Mouse (Mus musculus) ZHBTc4 (cell line): ENCODE results near the gene Blnk.
A peak's percentile ranks its signal among the peaks of the same experiment; 100 is the strongest.

Source experiments
- DNase-seq: peaks from one replicate; pipeline ENCODE4 v3.0.0-alpha.2; 2011; ENCODE audit warnings: low read depth, low spot score

Blnk gene

DNA sequence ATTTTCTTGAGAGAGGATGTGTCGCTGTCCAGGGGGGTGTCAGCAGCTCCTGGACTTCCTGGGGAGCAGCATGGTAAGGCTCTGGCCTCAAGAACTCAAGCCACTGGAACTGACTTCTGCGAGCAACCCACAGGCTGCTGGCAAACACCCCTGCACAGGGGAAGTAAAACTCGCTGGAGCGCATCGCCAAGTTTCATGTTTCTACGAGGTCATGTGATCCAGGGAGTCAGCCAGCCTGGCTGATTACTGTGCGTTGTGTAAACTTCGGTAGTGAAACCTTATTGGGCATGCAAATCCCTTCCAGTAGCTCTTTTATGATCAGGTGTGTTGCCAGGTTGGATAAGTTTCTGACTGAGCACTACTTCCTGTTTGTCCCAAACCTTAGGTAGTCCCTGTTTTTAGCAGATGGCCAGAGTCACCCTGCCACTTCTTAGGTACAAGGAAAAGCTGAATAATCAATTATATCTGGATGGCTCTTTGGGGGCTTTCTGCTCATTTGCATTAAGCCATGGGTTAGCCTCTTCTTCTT, at the start of gene Blnk:
TSS of gene Blnk (minus strand) at position 479 of the 529 bp plus-strand sequence.
- no peak for DNase-seq

DNA sequence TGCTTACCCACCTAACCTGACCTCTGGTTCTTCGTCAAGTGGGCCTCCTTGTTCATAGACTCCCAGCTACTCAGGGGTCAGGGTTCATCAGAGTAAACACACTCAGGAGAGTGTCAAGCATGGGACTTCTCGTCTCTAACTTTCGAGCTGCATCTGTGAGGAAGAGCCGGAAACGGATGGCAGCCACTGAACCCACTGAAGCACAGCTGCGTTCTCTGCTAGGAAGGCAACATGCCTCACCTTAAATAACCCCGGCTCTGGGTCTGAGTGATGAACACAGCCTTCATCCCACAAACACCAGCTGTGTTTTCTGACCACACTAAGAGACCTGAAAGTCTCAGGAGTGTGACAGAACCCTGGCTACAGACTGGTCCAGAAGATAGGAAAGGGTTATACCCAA, 44.8 kb upstream of the Blnk start:
- no peak for DNase-seq

DNA sequence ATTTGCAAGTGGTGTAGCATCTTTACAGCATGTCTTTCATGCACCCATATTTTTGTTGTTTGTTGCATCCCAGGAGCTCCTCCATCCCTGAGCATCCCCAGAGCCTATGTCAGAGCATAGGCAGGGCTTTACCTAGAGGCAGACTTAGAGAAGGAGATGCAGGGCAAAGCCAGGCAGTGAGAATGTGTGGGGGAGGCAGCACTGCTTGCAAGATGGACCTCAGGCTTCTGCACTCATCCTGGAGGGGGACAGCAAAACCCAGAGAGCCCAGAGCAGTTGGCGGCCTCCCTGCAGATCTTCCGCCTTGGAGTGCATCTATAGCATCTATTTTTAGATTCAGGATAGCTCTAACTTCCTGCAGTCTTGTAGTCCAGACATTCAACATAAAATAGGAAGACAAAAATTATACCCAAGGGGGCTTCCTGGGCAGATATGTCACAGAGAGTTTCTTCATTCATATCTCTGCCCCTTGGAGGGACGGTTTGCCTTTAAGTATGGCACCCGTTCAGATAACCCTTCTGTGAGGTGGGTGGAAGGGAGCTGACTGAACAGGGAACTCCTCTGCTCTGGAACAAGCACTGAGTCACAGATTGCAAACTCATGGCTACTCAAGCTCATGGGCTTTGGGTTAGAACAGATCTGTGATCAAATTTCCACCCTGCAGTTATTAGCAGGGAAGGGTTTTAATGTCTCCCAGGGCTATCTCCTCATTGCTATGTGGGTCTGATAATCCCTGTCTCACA, 41.6 kb upstream of the Blnk start:
- no peak for DNase-seq

DNA sequence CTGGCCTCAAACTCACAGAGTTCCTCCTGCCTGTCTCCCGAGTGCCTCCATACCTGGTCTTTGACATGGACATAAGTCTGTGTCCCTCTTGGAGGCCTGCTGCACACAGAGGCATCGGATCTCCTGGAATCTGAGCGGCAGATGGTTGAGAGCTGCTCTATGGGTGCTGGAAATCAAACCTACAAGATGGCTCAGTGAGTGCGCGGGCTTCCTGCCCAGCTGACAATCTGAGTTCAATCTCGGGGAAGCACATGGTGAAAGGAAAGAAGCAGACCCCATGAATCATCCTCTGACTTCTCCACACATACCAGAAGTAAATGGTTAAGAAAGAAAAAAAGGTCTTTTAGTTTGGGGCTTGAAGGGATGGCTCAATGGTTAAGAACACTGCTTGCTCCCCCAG, 37.5 kb upstream of the Blnk start:
- DNase-seq = no peak

DNA sequence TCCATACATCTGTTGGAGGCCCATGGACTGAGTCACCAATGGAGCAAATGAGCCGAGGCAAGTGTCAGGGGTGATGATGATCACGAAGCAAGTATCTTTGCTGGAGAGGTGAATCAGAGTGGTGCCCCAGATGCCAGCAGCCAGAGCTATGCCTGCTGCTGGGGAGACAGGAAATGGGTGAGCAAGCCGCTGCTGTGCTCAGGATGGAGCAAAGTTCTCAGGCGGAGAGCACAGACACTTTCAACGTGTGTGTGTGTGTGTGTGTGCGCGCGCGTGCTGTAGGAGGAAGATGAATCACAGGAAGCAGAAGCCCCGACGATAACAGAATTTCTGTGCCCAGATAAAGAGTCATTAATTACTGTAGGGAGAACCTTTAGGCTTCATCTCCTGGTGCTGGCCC, 36.7 kb upstream of the Blnk start:
- DNase-seq = no peak

DNA sequence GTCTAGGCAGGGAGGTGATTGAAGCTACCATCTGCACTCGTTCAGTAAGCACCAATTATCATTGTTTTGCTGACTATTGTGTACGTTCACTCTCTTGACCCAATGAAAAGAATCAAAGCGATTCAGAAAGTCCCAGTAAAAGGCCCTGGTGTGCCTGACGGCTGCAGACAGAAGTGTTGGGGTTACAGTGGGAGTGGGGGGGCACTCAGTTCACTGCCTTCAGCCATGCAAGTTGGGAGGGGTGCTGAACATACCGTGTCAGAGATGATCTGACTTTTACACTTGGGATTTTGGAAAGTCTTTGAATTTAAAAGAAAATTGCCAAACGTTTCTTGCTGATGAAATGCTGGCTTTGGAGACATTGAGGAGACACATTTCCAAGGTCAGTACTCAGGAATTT, 35.8 kb upstream of the Blnk start:
- DNase-seq = no peak

DNA sequence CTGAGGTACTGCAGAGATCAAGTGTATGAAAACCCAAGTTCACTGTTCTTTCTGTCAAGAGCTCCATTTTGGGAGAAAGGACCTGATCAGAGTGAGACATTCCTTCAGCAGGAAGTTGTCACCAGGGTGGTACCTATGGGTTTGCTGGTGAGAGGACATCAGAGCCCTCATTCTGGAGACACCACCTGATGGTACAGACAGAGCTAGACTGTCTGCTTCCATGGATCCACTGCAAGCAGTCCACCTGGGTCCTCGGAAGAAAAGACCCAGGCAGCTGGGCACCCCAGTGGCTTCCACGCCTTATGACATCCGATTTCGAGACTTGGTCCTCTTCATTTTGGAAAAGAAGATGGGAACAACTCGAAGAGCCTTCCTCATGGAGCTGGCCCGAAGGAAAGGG, 34.9 kb upstream of the Blnk start, which contains the start of gene Dntt:
TSS of gene Dntt (plus strand) at position 57 of the 400 bp plus-strand sequence.
- DNase-seq = no peak

DNA sequence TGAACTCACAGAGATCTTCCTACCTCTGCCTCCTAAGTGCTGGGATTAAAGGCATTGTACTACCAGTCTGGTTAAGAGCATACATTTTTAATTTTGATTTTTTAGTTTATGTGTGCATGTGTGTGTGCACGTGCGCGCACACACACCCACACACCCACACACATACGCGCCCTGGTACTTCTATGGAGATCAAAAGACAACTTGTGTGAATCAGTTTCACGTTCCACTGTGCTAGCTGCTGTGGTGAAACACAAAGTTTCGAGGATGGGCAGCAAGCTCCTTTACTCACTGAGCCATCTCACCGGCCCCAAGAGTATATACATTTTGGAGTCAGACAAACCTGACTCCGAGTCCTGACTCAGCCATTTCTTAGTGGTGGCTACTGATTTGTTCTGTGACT, 33.3 kb upstream of the Blnk start:
- no peak for DNase-seq

DNA sequence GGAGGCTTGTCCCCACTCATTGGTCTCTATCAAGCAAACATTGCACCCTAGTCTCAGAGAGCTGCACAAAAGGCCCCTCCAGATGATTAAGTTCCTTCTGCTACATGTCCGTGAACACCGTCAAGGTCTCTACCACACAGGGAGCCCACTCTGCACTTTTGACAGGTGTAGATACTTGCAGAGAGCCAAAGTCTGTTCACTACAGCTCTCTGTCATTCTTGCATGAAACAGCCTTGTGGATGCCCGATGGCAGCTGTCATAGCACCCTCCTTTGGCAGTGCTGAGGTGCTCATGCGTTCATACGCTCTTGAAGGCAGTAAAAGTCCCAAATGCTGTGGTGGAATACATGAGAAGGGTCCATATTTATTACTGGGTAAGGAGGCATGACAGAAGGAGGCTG, 32.7 kb upstream of the Blnk start:
- DNase-seq = no peak

DNA sequence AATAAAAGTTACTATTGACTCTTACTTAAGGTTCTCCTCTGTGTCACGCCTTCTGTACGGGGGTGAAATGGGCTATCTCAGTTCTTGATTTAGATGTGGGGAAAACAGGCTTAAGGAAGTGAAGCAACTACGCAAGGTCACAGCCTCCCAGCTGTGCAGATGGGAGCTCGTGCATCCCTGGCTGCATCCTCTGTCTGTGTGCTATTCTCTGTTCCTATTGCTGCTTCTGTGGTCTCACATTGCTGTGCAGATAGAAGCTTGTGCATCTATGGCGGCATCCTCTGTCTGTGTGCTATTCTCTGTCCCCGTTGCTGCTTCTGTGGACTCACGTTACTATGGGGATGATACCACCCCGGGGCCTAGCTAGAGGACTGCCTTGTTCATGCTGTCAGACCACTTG, 32.2 kb upstream of the Blnk start:
- DNase-seq = no peak

DNA sequence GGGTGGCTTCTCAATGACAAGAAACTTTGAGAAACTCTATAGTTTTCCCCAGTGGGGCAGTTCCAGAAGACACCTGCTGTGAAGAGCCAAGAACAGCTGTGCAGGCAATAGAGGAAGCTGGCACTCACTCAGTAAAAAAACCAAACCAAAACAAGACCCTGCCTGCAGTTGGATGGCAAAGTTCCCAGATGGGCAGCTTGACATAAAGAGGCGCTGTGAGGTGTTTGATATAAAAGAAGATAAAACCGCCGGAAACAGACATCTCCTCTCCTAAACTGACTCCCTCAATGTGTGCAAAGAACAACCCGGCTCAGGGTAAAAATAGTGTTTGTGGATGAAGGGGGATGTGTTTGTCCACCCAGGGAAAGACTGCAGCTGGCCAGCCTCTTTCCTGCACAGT, 27.9 kb upstream of the Blnk start:
- DNase-seq = no peak

DNA sequence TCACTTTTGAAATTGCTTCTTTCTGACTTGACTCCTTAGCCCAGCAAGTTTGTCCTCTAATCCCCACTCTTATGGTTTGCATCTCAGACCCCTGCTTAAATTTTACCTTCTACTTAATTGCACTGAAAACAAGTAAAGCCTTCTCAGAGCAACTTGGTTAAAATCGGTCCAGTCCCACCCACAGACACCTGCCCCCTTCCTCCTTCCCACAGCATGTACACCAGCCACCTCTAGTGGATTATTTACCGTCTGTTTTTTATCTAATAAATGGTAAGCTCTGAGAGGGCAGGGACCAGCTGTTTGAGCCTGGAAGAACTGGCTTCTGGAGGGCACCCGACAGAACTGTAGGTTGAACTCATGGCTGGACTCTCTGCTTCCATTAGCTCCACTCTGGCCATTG, 26.2 kb upstream of the Blnk start:
- no peak for DNase-seq

DNA sequence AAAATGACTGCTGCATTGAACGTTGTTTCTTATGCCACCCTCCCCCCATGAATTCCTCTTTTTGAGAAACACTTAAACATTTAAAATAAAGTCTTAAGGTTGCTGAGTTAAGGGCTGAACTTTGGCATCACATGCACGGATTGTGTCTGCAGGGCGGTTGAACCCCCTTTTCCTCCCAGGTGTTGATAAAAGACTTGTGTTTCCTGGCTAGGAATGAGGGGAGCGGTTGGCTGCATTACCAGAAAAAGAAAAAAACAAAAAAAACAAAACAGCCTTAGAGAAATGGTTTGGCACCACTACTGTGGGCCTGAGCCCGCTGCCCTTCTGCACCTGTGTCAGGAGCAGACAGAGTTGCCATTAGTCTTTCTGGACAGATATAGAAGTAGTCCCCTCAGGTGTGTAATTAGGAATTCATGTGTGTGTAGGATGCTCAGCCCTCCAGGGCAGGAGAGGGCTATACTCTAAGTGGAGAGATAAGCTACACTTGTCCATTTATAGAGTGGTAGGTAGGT, 24.9 kb upstream of the Blnk start:
- DNase-seq = no peak

DNA sequence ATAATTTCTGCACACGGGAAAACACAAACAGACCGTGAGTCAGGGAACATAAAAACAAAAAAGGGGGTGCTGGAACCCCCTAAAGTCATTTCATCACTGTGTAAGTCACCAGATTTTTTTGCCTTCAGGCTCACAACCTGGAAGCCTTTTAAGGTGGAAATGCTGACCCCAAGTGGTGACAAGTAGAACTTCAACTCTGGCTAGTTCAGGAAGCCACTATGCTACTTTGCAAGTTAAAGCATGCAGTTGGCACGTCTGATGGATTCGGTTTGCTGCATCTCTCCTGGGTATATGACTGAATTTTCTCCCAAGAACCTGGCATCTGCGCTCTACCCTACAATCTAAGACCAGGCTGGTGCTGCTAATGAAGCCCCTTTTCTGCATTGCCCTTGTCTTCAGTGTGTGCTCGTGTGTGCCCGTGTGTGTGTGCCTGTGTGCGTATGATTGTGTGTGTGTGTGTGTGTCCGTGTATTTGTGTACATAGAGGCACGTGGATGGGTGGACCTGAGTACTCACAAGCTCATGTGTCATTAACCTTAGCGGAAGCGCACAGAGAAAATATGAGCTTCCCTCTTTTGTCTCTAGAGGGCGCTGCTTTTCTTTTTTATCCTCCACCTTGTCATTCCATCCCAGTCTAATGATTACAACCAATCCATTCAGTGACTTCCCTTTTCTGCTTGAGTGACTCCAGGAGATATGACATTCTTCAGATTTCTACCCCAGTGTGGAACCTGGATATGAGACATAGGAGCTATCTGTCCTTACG, 21.8 kb upstream of the Blnk start:
- peak; percentile 74 for DNase-seq

DNA sequence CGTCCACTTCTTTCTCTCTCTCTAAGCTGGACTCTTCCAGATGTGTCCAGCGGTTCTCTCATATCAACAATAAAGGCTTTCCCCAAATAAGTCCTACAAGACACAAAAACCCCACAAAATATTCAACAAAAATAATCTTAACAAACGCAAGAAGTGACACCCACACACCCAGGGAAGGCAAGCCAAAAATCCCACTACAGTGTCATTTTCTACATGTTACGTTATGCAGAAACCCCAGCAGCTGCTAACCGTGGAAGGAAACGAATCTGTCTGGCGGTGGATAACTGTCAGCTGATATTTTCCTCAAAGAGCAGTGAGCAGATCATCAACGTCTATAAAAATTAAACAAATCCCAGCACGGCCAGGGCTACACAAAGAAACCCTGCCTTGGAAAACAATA, 19.7 kb upstream of the Blnk start:
- DNase-seq = no peak

DNA sequence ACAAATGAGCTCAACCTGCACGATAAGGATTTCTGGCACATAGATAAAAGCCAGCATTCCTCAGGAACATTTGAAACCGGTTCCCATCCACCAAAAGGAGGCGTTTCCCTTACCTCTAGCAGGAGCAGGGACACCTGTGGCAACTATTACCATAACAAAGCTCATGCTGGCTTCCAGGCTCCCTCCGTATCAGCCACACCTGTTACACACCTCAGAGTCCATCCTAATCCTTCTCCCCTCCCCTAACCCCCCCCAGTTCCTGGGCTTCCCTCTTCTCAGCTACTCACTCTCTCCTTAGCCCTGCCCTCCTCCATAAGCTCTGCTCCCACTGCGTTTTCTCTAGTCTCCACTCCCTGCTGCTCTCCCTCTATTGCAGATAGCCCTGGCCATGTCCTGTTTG, 19.3 kb upstream of the Blnk start:
- DNase-seq = peak; percentile 68

DNA sequence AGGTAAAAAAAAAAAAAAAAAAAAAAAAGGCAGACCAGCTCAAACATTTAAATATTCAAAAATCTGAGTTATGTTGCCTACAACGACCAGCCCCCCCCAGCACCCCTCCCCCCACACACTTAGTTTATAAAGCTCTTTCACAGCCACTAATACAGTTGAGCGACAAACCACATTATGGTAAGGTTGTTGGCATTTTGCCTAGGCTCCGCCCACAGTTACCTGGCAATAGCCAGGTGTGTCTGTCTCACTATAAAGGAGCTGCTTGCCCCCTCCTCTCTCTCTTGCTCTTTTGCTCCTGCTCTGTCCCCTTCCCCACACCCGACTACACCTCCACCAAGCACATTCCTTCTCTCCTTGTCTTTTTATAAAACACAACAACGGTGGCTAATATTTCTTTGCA, 17.3 kb upstream of the Blnk start:
- no peak for DNase-seq

DNA sequence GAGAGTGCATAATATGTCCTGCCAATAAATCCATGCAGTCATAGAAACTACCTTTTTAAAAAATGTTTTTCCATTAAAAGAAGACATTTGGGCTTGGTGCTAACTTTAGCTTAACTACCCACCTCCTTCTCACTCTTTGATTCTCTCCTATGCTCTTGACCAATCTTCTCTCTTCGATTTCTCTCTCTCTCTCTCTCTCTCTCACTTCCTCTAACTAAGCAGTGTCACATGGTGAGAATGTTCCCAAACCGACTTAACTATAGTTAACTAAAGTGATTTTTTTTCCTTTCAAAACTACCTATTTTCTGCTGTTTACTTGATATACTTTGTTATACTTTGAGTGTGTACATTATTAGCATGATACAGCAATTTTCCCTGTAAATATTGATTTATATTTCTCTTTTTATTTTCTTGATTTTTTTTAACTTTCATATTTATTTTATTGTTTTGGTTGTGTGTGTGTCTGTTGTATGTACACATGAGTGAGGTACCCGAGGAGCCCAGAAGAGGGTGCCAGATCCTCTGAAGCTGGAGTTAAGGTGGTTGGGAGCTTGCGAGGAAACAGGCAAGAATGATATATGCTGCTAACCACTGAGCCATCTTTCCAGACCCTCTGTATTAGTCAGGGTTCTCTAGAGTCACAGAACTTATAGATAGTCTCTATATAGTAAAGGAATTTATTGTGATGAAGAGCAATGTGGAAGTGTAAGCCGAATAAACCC, 14.5 kb upstream of the Blnk start:
- no peak for DNase-seq

DNA sequence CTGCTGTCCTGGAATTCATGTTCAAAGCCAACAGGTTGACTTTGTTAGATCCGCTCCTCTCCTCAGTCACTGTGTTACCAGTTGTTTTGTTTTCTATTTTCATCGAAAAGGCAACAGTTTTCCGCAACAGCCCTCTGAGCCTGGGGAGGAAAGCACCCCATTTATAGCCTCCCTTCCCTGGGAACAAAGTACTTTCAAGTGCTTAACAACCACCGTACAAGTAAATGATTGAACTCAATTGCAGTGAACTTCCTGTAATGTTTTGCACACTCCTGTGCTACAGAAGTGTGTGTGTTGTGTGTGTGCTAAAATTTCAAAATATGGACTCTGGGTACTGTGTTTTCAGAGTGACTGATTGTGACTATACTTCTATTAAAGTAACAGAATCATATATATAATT, 13.4 kb upstream of the Blnk start:
- no peak for DNase-seq

DNA sequence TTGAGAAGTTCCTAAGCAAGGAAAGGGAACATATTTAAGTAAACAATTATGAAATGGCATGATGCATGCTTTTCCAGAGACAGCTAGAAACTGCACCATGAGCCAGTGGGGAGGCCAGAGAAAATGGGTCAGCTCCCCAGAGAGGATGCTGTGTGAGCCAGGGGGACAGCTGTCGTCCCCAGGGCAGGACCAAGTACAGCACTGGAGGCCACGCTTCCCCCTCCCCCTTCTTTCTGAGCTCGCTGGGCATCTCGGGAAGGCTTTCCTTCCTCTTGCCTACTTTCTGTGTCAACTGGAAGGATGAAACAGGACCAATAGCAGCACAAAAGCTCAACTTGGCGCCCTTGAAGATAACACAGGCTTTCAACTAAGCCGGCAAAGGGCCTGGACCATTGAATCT, 13.0 kb upstream of the Blnk start:
- DNase-seq = no peak

DNA sequence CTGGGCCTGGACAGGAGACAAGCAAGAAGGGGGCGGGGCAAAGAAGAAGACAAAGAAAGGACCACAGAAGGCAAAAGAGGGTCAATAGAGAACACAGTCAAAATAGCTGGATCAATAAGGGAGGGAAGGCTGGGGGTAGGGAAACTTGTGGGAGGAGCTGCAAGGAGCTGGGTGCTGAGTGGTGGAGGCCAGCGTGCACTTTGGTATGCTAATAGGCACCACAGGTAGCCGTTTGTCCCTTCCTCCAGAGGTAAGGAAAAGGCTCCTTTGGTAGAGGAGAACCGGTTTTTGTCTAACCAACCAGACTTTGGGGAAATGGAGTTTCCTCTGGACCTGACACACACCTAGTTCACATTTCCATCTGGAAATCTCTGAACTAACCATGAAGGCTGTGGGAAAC, 12.3 kb upstream of the Blnk start:
- peak; percentile 63 for DNase-seq

DNA sequence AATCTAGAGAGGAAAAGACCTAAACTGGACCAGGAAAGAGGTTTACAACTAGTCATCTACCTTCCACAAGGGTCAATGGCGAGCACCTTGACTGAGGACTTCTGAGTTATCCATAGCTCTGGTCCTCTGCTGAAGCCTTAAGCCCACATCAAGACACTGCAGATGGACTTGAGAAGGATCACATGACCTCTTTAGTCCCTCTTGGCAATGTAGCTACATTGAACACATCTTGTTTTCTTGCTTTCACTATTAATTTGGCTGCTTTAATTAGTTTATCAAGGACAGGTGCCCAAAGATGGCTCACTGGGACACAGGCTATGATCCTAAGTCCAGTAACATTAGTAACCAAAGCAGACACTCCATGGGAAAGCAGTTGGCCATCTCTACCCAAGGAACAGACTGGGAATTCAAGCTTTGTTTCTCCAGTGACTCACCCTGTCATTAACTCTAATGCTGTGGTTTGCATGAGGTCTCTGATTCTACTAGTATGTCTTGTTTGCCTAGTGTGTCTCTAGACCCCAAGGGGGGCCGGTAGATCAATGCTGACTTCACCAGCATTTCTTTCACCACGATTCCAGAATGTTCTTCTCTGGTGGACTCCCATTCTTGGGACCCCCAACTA, 9.5 kb upstream of the Blnk start:
- no peak for DNase-seq
